Mouse (Mus musculus): ENCODE results near the gene Fcgr2b.

DNA sequence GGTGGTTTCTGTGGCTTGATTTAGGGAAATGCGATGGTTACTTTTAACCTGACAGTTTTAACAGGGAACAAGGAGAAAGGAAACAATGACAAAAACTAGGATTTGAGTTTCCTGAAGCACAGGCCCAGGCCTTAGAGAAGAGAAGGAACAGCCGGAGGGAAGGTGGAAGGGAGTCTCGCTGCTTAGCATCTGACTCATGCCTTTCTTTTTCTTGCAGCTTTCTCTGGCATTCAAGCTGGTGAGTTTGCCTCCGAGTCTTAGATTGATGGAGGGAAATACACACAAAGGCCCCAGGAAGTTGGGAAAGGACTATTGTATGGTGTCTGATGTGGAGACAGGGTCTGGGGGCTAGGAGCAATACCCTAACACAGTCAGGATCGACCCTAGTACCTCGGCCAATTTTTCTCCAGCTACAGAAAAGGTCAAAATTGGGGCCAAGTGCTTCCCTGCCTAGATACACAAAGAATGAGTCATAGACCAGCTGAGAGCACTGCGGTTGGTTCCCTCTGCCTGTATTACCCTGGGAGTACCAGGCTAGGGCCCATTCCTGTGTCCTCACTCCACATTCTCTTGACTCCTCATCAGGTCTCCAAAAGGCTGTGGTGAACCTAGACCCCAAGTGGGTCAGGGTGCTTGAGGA is 43.1 kb upstream of the Fcgr2b start:
- TF ChIP-seq CTCF (conservative IDR thresholded peaks at IDR 0.05; ENCODE audit: low read length), result no peak
- no peak for TF ChIP-seq POU5F1 (IDR thresholded peaks at IDR 0.05; ENCODE audit: borderline replicate concordance, low read length)
- TF ChIP-seq NANOG (IDR thresholded peaks at IDR 0.05; ENCODE audit: borderline replicate concordance, low read length), result no peak
